Mouse (Mus musculus): ENCODE results near the gene Olfr1178.

Gene Olfr1178

DNA sequence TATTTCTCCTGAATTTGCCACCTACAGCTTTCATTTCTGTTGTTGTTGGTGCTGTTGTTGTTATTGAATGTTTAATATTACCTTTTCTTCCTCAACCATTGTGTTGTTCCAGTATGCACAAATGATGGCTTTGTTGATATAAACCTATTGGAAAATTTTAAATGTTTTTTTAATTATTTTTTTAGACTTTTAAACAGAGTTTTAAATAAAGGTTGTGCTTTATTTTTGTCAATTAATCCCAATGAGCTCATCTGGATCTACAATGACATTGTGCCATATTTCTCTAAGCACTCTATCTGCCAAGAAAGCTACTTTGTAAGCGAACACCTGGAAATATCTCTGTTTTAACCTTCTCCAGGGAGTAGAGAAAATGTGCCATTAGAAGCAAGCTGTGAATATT lies at the start of gene Olfr1178:
Olfr1178 (plus strand) TSS at position 301 of the 400 bp plus-strand sequence.
- ChIA-PET POLR2A (no interaction called here), CTCF (no interaction called here)

DNA sequence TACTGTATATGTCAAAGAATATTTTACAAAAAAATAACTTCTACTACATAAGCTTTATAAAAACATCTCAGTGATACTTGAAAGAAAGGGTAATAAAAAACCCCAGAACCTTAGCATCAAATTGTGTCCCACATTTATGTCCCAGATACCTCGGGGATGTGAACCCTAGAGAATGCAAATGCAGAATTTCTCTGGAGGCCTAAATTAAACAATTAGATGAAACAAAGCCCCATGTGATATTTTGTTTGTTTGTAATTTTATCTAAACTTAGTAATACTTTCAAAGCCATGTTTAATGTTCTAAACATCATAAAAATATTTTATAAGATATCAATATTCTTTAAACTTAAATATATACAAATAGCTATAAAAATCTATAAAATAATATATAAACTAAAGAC lies 40.5 kb upstream of the Olfr1178 start, which contains the start of gene Olfr1177-ps:
Olfr1177-ps (minus strand) TSS at position 101 of the 400 bp plus-strand sequence.
- POLR2A ChIA-PET: no interaction called here
- CTCF ChIA-PET: no interaction called here

DNA sequence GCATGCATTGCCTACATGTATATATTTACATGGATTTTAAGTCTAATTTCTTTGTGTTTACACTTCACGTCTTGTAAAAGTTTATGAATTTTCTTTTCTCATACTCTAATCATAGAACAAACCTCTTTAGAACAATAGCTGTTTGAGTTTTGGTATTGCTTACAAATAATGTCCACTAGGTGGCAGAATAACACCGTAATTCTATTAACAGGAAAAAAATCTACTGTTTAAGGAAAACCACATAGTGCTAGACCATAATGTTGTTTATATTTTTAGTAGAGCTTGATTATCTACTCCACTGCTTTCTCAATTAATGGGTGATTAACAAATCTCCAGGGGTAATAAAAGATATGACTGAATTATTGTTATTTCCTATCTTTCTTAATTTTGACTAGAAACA lies 30.6 kb upstream of the Olfr1178 start:
- ChIA-PET POLR2A (no interaction called here), CTCF (interaction anchor here in 2 of 4 experiments (0.6 to 0.7 kb wide), 2 partner anchors 54 to 1188 kb away, joined by 3 read pairs; no protein-coding TSS in a partner anchor)

DNA sequence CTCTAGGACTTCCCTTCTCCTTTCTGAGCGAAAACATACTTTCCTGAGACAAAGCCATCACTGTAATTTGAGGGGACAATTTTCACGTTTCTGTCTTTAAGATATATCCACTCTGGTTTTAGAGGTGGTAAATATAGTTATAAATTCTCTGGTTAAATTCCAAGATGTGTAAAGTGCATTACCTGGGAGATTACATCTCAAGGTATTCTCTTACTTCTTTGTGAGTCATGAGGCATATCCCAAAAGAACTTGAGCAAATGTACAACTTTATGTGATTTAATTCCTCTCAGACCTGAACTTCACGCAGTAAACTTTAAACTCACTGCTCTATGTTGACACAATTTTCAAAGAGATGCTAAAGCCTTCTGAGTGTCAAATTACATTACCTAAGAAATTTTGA lies 19.5 kb downstream of the Olfr1178 start, which contains the start of gene Olfr1179:
Olfr1179 (minus strand) TSS at position 101 of the 400 bp plus-strand sequence.
- ChIA-PET CTCF (no interaction called here), POLR2A (no interaction called here)

DNA sequence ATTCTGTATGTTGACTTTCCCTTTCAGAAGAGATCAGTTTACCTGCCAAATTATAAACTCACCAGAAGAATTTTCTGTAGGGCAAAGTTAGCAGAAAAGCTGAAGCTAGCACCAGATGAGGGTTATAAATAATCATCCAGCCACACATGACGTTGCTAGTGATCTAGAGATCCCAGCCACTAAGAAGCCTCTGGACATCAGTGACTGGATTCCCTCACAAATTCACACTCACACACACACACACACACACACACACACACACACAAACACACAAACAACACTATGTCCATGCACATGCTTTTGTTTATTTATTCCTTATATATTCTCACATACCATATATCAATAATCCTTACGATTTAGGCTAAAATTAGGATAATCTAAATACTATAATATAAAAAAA lies 32.2 kb downstream of the Olfr1178 start, which contains the start of gene Olfr1180:
Olfr1180 (minus strand) TSS at position 101 of the 400 bp plus-strand sequence.
- ChIA-PET POLR2A (no interaction called here), CTCF (no interaction called here)

DNA sequence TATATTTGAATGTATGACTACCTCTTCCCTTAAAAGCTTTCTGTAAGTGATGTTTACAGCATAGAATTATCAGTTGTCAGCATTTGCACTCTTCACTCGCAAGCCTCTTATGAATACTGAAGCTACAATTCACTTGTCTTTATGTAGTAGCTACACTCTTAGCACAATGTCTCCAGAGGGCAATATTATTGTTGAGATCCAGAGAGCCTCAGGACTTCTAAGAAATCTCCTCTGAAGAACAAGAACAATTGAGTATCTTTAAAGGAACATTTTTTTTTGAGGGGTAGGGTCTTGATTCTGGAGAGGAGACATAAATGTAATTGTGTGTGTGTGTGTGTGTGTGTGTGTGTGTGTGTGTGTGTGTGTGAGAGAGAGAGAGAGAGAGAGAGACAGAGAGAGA lies 39.2 kb downstream of the Olfr1178 start, which contains the start of gene Olfr1181:
Olfr1181 (minus strand) TSS at position 101 of the 400 bp plus-strand sequence.
- POLR2A ChIA-PET: no interaction called here

DNA sequence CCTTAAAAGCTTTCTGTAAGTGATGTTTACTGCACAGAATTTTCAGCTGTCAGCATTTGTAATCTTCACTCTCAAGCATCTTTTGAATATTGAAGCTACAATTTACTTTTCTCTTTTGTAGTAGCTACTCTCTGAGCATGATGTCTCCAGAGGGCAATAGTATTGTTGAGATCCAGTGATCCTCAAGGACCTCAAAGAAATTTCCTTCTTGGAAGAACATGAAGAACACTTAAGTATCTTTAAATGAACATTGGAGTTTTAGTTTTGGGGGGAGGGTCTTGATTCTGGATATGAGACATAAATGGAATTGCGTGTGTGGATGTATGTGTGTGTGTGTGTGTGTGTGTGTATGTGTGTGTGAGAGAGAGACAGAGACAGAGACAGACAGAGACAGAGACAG lies 62.2 kb downstream of the Olfr1178 start, which contains the start of gene Gm13757:
Gm13757 (minus strand) TSS at position 101 of the 400 bp plus-strand sequence.
- CTCF ChIA-PET: no interaction called here

More for the DNA sequence above, 39.2 kb downstream of the Olfr1178 start, which contains the start of gene Olfr1181:
- CTCF ChIA-PET: no interaction called here

More for the DNA sequence above, 62.2 kb downstream of the Olfr1178 start, which contains the start of gene Gm13757:
- POLR2A ChIA-PET: no interaction called here
